Mouse (Mus musculus) hindbrain, embryonic 14.5 days (tissue): ENCODE measurements at regions not wholly inside any gene's neighbourhood (a gene's known extent, or its start where the extent isn't known, plus 50 kb on each side); places are given as distances from the start of the nearest gene placed in this dataset.

ENCODE experiments used
- ATAC-seq: fragments of 200-750 bp; cut with Nextera tagmentation; 2 replicates; pipeline ENCODE4 v1.8.0; 2017; ENCODE audit warnings: moderate number of reproducible peaks, mild to moderate bottlenecking, moderate TSS enrichment, moderate library complexity; ENCODE audit not compliant: low FRiP score
- DNase-seq: peaks from one replicate; pipeline ENCODE4 v3.0.0-alpha.2; 2015; ENCODE audit warnings: low spot score
- H3K27ac ChIP-seq: fragments of 300-500 bp; sonication (generic); 2 replicates; pipeline ENCODE4 v1.5.1; 2014; ENCODE audit warnings: mild to moderate bottlenecking, moderate library complexity
- H3K27me3 ChIP-seq: fragments of 300-500 bp; sonication (generic); 2 replicates; pipeline ENCODE4 v1.6.1; 2014; ENCODE audit warnings: mild to moderate bottlenecking, low read length, mixed read lengths; ENCODE audit not compliant: control insufficient read depth, insufficient read depth
- H3K36me3 ChIP-seq: fragments of 300-500 bp; sonication (generic); replicated peaks from 2 replicates; pipeline ENCODE4 v1.6.1; 2014; ENCODE audit not compliant: control insufficient read depth, insufficient read depth
- H3K4me1 ChIP-seq: fragments of 300-500 bp; sonication (generic); replicated peaks from 2 replicates; pipeline ENCODE4 v1.6.1; 2014; ENCODE audit warnings: antibody characterized with exemption, low read length, mixed read lengths; ENCODE audit not compliant: control insufficient read depth, insufficient read depth
- H3K4me2 ChIP-seq: fragments of 300-500 bp; sonication (generic); replicated peaks from 2 replicates; pipeline ENCODE4 v1.6.1; 2014; ENCODE audit warnings: mild to moderate bottlenecking, moderate library complexity
- H3K4me3 ChIP-seq: fragments of 300-500 bp; sonication (generic); replicated peaks from 2 replicates; pipeline ENCODE4 v1.5.1; 2014; ENCODE audit warnings: mild to moderate bottlenecking, low read length
- H3K9ac ChIP-seq: fragments of 300-500 bp; sonication (generic); 2 replicates; pipeline ENCODE4 v1.6.1; 2014
- H3K9me3 ChIP-seq: fragments of 300-500 bp; sonication (generic); 2 replicates; pipeline ENCODE4 v1.6.1; 2016; ENCODE audit warnings: low read length; ENCODE audit not compliant: control insufficient read depth
- WGBS: fragments of 180-500 bp; shearing (Covaris S2); extraction: QIAGEN DNeasy Blood & Tissue Kit; methylation state at CpG from one replicate; pipeline ENCODE4 v1.1.7; 2014; 5-methylcytosine and 5-hydroxymethylcytosine counted together

DNA sequence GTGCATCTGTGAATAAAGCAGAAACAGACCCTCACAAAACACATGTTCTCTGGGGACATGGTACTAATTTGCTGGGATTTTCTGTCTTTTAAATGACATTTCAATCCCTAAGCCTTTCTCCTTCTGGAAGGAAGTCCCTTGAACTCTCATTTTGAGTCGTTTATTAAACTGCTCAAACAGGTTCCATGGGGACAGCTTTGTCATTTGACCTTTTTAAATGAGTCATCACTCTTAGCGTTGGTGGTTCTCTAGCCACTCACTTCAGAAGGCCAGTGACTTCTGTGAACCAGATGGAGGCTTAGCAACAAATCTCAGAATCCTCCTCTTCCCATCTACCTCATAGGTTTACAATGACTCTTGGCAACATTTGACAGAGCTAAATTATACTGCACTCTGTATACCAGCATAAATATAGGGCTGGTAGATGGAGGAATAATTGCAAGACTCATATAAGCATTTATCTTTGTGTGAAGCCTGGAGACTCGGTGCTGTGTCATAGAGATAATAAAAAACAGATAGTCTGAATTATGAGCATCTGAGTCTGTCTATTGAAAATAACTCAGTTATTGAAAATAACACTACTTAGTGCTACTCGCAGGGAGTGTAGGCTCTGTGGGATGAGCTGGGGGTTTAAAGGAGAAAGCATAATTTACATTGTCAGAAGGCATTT, 185.4 kb upstream of the Crbn start:
- ATAC-seq (no peak), DNase-seq (no peak)
- H3K4me2 ChIP-seq = no peak overlapping the region
- H3K4me1 ChIP-seq = no peaks in the 10 kb centered on the region
- H3K4me3 ChIP-seq = no peak overlapping the region
- no peaks in the 10 kb centered on the region for H3K9me3 ChIP-seq
- no peak overlapping the region for H3K27ac ChIP-seq
- no peaks in the 10 kb centered on the region for H3K36me3 ChIP-seq
- WGBS = 67% methylated on average over 4 of the region's 4 CpGs
- no peak overlapping the region for H3K9ac ChIP-seq
- no peaks in the 10 kb centered on the region for H3K27me3 ChIP-seq

DNA sequence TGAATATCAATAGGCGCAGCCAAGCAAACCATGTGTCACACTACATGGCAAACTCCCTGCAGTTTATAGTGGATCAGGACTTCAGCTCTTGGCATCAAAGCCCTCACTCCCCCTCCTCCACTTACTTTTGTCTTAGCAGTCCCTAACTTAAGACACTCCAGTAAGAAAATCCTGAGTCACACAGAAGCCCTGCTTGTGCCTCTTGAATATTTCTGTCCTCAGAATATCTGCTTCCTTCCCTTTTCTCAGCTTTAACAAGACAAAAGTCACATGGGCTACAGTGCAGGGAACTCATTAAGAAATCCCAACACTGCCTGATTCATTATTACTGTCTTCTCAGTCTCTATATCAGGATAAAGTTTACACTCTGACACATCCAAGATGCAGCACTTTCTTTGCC, 191.7 kb upstream of the Crbn start:
- H3K4me3 ChIP-seq = no peak overlapping the region
- no peaks in the 10 kb centered on the region for H3K27me3 ChIP-seq
- H3K9me3 ChIP-seq = no peaks in the 10 kb centered on the region
- H3K9ac ChIP-seq = no peak overlapping the region
- no peak overlapping the region for H3K27ac ChIP-seq
- 77% methylated on average over 1 of the region's 1 CpGs for WGBS
- no peak for ATAC-seq
- no peak overlapping the region for H3K4me2 ChIP-seq
- no peaks in the 10 kb centered on the region for H3K36me3 ChIP-seq
- no peaks in the 10 kb centered on the region for H3K4me1 ChIP-seq
- DNase-seq = no peak

DNA sequence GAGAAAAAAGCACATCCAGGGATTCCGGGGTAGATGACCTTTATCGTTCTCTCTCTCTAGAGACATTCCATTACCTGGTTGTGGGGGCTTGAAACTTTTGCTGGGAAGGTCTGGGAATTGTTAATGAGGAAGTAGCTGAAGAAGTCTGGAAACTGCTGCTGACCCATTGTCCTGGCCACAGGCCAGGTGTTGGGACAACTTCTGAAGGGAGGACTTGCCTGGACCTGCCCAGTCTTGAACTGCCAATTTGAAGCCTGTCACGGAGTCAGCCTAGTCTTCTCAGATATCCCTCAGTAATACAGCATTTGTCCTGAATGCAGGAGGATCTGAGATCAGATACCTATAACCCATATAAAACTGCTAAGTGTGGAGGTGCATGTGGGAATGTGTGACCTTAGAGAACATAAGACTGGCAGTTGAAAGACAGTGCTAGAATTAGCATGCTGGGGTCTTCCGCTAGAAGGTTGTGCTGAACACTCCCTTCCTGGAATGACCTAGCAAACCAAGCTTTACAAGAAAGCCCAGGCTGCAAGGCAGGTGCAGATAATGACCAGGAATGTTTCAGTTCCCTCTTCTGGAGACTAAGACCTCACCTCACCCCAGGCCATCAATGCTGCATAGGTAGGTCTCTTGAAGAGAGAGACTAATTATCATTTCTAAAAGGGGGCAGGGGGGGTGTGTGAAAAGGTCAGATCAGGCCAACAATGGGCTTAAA, 204.7 kb upstream of the Crbn start:
- Histone ChIP-seq H3K36me3 (no peaks in the 10 kb centered on the region), H3K4me3 (no peak overlapping the region)
- 91% methylated on average over 4 of the region's 4 CpGs for WGBS

DNA sequence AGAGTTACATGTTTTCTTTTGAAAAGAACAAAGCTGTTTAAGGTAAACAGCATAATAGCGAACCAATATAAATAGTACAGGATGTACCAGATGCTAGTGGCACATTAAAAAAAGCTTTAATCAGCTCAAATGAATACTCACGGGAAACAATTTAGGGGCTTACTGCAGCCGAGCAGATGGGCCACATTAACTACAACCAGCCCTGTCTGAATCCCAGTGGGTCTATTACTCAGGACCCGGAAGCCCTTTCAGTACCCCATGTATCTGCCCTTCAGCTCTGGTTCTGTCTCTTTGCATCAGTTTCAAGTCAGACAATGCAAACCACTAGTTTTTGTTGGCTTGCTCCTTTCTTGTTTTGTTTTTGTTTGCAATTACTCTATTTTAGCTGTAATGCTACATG, 210.9 kb upstream of the Crbn start:
- 34% methylated on average over 4 of the region's 4 CpGs for WGBS
- peaks cover 31% of the 10 kb centered on the region for H3K4me1 ChIP-seq

More for the DNA sequence above, 204.7 kb upstream of the Crbn start:
- H3K4me1 ChIP-seq = no peaks in the 10 kb centered on the region
- DNase-seq = no peak
- no peak for ATAC-seq
- no peak overlapping the region for H3K27ac ChIP-seq
- H3K9ac ChIP-seq = no peak overlapping the region
- no peak overlapping the region for H3K4me2 ChIP-seq
- H3K27me3 ChIP-seq = no peaks in the 10 kb centered on the region
- no peaks in the 10 kb centered on the region for H3K9me3 ChIP-seq

DNA sequence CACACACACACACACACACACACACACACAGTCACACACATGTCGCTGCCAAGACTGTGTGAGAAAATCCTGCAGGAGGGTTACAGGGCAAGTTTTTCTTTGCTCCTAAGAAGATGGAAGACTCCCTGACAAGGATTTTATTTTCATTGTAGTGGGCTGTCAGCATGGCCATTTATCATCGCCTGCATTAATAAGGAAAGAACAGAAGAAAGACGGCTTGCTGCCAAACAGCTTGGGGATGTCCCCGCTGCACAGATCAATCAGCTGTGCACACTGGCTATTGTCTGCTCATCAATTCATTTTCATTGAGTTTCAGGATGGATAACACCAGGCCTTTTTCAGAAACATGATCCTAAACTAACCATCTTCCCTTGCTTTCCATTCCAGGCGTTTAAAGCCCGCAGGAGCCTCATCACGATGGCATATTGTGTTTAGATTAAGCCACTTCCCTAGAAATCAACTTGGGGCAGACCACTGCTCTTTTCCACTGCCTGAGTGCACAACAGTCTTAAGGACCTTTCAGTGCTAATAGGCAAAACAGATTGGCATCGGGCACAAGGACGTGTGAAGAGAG, 213.1 kb upstream of the Crbn start:
- ATAC-seq = peak; percentile 87
- peak; percentile 76 for DNase-seq
- 5% methylated on average over 9 of the region's 9 CpGs for WGBS

More for the DNA sequence above, 210.9 kb upstream of the Crbn start:
- no peak overlapping the region for H3K9ac ChIP-seq
- no peaks in the 10 kb centered on the region for H3K9me3 ChIP-seq
- peak overlapping the region; percentile 28; the same call in 1 of the 2 replicates for H3K27ac ChIP-seq
- DNase-seq = no peak
- no peak overlapping the region for H3K4me3 ChIP-seq
- ATAC-seq = peak; percentile 38; the same call in 1 of the 2 replicates
- no peaks in the 10 kb centered on the region for H3K27me3 ChIP-seq
- H3K36me3 ChIP-seq = no peaks in the 10 kb centered on the region
- H3K4me2 ChIP-seq = no peak overlapping the region

DNA sequence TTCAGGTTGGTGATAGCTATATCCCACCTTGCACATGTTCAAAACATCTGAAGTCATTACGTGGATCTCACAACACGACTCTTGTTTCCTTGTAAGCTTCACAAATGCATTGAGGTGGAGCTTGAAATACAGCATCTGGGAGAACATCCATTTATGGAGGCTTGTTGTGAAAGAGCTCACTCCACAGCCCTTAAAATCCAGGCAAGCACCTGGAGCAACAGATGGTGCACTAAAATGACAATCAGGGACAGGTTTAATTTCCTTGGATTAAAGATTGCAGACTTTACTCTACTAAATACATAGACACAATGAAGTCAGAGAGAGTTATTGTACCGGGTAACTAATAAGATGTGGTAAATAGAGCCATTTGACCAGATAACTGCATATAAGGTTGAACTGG, 219.2 kb upstream of the Crbn start:
- Histone ChIP-seq H3K9ac (no peak overlapping the region), H3K4me2 (no peak overlapping the region), H3K4me1 (no peaks in the 10 kb centered on the region), H3K36me3 (no peaks in the 10 kb centered on the region), H3K9me3 (no peaks in the 10 kb centered on the region), H3K4me3 (no peak overlapping the region), H3K27me3 (no peaks in the 10 kb centered on the region), H3K27ac (no peak overlapping the region)
- ATAC-seq = no peak
- no peak for DNase-seq
- 83% methylated on average over 3 of the region's 3 CpGs for WGBS

More for the DNA sequence above, 213.1 kb upstream of the Crbn start:
- peak overlapping the region; percentile 81 for H3K27ac ChIP-seq
- no peak overlapping the region for H3K4me3 ChIP-seq
- H3K4me2 ChIP-seq = peak overlapping the region; percentile 34
- no peaks in the 10 kb centered on the region for H3K36me3 ChIP-seq
- H3K27me3 ChIP-seq = no peaks in the 10 kb centered on the region
- H3K4me1 ChIP-seq = peaks cover 31% of the 10 kb centered on the region
- H3K9ac ChIP-seq = 0 out of 2 replicates have a peak overlapping the region, but pooled peaks have one; percentile 22
- H3K9me3 ChIP-seq = no peaks in the 10 kb centered on the region

DNA sequence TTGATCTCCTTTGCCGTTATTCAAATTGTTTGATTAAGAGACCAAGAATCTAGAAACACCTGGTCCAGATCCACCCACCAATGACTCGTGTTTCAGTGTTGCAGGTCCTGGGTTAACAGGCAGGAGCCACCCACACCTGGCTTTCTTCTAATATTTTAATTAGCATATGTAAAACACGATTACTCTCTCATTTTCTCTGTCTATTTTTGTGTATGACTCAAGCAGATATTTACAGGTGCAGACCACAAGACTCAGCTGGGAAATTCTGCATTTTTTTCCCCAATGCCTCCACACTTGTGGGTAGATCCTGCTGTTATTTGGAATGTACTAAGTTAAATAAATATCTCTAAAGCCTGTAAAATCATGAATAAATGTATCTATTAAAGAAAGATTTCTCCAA, 245.3 kb upstream of the Crbn start:
- no peak overlapping the region for H3K4me3 ChIP-seq

DNA sequence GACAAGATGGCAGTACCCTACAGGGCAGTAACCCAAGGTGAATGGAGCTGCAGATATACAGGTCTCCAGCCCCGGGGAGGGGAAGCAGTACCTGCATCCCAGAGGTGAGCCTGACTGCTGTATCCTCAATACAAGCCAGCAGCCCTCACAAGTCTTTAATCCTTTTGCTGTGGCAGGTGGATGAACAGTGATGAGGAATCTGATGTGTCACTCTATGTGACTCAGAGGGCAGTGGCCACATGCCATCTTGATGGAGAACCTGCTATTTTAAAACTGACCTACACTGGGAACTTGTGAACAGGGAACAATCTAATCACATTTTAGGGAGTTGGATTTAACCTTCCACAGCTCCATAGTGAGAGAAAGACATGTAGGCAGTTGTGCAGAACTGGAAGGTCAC, 251.7 kb upstream of the Crbn start:
- ATAC-seq = no peak

More for the DNA sequence above, 245.3 kb upstream of the Crbn start:
- WGBS = 87% methylated on average over 3 of the region's 3 CpGs
- Histone ChIP-seq H3K9me3 (no peaks in the 10 kb centered on the region), H3K27me3 (no peaks in the 10 kb centered on the region), H3K27ac (no peak overlapping the region), H3K4me1 (no peaks in the 10 kb centered on the region), H3K36me3 (no peaks in the 10 kb centered on the region), H3K9ac (no peak overlapping the region), H3K4me2 (no peak overlapping the region)
- DNase-seq = no peak
- ATAC-seq = no peak

DNA sequence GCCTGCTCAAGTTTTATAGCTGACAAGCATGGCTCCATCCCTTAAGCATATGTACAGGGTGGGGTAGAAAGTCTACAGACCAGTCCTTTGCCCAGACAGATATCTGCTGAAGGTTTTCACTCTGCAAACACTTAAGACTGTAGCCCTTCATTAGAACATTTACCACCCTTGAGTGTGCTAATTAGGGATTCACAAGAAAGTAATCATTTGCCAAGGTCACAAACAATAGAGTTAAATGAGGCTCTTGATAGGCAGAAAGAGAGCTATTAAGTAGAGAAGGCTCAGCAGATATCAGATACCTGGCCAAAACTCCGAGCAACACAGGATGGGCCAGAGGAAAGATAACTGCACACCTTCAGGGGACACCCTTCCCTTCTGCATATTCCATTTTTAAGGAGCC, 252.3 kb upstream of the Crbn start:
- H3K4me3 ChIP-seq = no peak overlapping the region
- H3K27ac ChIP-seq = no peak overlapping the region
- no peaks in the 10 kb centered on the region for H3K36me3 ChIP-seq
- no peak overlapping the region for H3K9ac ChIP-seq
- no peak overlapping the region for H3K4me2 ChIP-seq
- DNase-seq (no peak), ATAC-seq (no peak)
- H3K9me3 ChIP-seq = no peaks in the 10 kb centered on the region
- no peaks in the 10 kb centered on the region for H3K4me1 ChIP-seq
- H3K27me3 ChIP-seq = no peaks in the 10 kb centered on the region
- 82% methylated on average over 1 of the region's 1 CpGs for WGBS

More for the DNA sequence above, 251.7 kb upstream of the Crbn start:
- Histone ChIP-seq H3K4me1 (no peaks in the 10 kb centered on the region), H3K9ac (no peak overlapping the region), H3K4me2 (no peak overlapping the region), H3K27me3 (no peaks in the 10 kb centered on the region), H3K4me3 (no peak overlapping the region), H3K36me3 (no peaks in the 10 kb centered on the region), H3K9me3 (no peaks in the 10 kb centered on the region), H3K27ac (no peak overlapping the region)
- 96% methylated on average over 1 of the region's 1 CpGs for WGBS
- DNase-seq = no peak
